Mouse (Mus musculus) MEL-GATA-1-ER (cell line): Measurements from ENCODE around the gene Gm2956.
"Not testable (repeated sequence)": the region's sequence is repeated elsewhere in the genome, so short reads cannot be mapped to it uniquely, and the experiment has no call there.

ENCODE experiments used
- DNase-seq: peaks from one replicate; pipeline ENCODE4 v3.0.0-alpha.2; 2012; ENCODE audit warnings: low read depth; ENCODE audit errors: extremely low read depth

Gene Gm2956

DNA sequence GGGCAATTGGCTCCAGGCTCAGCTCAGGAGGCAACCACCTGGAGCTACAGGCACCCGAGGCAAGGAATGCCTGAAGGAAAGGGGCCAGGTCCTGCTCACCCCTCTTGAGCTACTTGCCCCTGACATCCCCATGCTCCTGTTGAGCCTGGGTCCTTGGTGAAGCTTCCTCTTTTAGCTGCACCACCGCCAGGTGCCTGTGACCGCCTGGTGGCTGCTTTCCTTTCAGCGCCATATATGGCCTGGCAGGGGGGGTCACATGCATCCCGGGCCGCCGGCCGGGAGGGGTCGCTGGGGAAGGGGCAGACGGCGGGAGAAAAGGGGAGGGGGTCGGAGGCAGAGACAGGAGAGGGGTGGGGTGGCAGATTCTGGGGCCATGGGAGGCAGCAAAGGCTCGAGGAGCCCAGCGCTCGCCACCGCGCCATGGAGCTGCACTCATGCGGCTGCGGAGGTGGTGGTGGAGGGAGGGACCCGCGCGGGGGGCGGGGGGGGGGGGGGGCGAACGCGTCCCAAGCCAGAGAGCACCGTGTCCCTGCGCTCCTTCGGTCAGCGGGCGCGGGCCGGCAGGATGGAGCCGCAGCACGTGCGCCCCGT lies at the start of gene Gm2956:
Gene Gm2956, plus strand, starts transcription at position 541 of the 591 bp plus-strand sequence.
- DNase-seq: not testable (repeated sequence)

DNA sequence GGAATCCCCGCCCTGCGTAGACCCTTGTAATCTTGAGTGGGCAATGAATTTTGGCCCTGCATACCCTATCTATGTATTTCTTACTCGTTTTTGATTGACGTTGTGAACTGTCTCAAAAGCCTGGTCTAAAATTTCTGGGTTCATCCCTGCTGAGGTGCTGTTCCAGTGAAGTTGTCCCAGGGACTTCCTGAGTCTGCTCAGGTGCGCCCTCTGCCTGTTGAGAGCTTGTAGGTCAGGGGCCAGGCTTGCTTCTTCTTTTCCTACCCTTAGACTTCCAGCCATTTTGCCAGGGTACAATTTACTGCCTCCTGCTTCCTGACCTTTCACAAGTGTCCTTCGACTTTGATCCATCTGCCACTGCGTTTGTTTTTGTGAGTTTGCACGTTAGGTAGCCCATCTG lies 979 bp downstream of the Gm2956 start:
- DNase-seq: not testable (repeated sequence)

DNA sequence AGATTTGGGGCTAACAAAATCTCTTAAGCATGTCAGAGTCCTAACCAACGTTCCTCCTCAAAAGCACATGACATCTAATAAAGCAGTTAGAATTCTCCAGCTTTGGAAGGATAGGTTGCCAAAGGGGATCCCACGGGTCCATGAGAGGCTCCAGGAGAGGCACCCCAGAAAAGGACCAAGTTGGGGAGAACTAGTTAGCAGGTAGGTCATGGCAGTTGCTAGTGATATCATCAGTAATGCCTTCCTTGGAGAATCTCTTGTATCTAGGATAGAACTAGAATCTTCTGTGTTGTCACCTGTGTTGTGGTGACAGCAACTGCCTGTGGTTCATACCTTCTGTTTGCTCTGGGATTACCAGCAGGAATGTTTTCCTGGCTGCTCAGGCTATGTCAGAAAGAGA lies 62.4 kb downstream of the Gm2956 start, which contains the start of gene Gm10413:
Gene Gm10413, plus strand, starts transcription at position 301 of the 400 bp plus-strand sequence.
- not testable (repeated sequence) for DNase-seq
